Mouse (Mus musculus) ES-E14 (cell line): Measurements from ENCODE around the gene Upk1a.

ENCODE experiments used
- MAFK ChIP-seq: IDR thresholded peaks from 2 replicates; pipeline ENCODE4 v1.6.1; 2014; ENCODE audit warnings: mild to moderate bottlenecking, low read depth, low read length, inconsistent platforms; ENCODE audit not compliant: insufficient read depth
- ZC3H11A ChIP-seq: IDR thresholded peaks from 2 replicates; pipeline ENCODE4 v1.6.1; 2012; ENCODE audit warnings: low read depth, mild to moderate bottlenecking, inconsistent platforms, low read length, borderline replicate concordance

DNA sequence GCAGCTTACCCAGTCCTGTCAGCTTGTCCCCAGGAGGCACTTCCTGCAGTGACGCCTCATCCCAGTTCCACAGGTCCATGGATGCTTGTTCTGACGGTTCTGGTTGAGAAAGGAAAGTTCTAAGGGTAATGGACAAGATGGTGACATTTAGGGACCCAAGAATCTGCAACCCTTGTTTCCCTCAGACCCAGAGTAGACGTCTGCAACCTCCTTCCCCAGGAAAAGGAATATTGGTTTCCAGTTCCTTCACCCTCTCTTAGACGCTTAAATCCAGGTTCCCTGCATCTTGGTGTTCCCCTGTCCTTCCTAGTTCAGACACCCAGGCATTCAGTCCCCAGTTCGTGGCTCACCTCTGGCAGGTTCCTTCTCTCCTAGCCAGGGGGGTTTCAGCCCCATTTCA lies 23.1 kb upstream of the Upk1a start, which contains the start of gene Etv2:
- TF ChIP-seq ZC3H11A (no peak), MAFK (no peak)
